Mouse (Mus musculus) brain, embryonic 18.5 days (tissue): ENCODE data around the gene Prdm5.

Experiments
- DNase-seq: peaks from one replicate; pipeline ENCODE4 v3.0.0-alpha.2; 2012; ENCODE audit warnings: low read depth, low spot score

Prdm5 gene

DNA sequence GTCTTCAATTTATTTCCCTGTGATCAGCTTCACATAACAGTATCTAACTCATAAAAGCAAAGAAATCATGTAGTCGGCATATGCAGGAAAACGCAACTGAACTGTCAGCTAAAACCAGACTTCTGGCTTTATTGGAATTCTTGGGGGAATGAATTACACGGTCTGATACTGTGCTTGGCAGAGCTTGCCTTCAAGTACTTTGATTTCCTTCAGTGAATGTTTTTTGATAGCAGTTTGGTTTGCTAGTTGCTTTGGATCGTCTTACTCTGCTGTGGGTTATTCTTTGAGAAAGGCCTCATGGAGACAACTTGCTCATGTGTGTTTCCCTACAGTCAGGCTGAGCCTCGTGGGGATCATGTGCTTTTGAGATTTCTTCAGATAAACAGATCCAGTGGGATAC, 52.7 kb downstream of the Prdm5 start:
- no peak for DNase-seq

DNA sequence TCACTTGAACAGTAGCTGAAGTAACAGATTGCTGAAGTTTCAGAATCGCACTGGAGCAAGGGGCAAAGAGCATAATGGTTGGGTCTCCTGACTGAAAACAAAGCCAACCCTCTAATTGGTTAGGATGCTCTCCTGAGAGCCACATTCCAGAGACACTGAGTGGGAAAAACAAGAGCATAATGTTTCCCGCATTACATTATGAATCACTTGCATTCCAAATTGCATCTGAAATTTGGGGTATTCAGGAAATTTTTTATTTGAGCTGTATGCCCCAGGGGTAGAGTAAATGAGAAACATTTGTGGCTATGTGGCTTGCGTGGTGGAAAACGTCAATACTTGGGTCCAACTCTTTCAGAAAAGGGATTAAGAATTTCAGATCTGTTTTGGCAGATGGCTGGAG, 55.2 kb downstream of the Prdm5 start:
- no peak for DNase-seq

DNA sequence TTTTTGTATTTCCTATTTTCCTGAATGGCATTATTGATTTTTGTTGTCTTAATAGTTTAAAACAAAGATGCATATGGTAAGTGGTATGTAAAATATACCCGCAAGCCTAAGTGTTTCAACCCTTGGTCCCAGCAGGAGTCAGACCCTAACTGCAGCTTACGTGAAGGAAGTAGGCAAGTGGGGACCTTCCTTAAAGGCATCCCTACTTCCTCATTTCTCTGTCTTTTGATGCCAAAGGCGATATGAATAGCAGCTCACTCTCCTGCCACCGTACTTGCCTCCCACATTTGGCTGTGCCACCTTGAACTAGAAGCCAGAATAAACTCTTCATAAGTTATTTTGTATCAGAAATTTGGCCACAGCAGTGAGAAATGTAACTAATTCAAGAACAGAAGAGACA, 63.8 kb downstream of the Prdm5 start:
- no peak for DNase-seq

DNA sequence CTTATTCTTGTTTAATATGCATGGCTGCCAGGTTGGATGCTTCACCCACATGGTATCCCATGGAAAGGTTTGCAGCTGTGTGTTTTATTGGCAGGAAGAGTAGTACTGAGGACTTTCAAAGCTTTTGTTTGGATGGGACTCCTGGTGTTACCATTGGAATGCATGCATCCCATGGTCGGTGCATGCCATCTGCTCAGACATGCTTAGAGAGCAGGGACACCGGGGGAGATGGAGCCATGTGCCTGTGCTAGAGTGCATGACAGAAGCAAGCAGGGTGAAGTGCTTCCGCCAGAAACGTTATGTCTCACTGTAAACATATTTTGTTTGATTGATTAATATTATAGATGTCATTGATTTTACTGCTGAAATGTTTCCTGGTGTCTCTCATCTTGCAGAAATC, 70.3 kb downstream of the Prdm5 start:
- DNase-seq = no peak

DNA sequence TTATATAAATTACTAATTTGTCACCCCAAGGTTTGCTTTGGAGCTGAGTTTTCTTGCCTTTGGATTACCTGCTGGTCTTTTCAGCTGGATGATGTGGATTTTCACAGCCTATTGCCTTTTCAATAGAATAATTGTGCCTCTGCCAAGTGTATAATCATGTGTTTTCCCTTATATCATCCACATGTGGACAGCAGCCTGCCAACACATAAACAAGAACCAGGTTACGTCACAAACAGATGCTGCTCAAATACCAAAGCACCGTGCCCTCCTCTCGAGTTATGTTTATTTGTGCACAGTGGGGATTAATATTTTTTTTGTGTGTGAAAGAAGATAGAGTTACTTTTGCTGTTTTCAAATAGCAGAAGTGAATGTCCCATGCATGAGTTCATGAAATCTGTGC, 70.9 kb downstream of the Prdm5 start:
- no peak for DNase-seq

DNA sequence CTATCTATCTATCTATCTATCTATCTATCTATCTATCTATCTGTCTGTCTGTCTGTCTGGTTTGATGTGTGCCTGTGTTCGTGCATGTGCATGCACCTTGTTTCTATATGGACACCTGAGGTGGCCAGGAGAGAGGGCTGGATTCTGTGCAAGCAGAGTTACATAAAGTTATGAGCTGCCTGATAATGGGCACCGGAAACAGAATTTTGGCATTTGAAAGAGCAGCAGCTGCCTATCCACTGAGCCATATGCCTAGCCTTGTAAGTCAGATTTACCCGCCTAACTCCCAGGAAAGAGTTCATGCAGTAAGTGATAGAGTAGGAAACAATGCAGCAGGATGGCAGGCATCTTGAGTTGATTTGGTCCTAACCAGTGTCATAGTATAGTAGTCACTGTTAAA, 71.4 kb downstream of the Prdm5 start:
- no peak for DNase-seq

DNA sequence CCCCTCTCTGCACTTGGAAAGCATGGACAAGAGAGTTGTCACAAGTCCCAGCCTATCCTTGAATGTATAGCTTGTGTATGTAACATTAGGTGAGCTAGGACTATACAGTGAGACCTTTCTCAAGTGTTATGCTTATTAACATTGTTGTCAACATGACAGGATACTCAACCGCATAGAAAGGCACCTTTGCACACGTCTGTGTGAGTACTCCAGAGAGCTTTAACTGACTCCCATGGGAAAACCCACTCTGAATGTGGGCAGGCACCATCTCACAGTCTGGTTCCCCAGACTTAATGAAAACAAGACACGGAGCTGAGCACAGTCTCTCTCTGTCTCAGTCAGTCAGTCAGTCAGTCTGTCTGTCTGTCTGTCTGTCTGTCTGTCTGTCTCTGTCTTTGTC, 75.2 kb downstream of the Prdm5 start:
- DNase-seq = no peak

DNA sequence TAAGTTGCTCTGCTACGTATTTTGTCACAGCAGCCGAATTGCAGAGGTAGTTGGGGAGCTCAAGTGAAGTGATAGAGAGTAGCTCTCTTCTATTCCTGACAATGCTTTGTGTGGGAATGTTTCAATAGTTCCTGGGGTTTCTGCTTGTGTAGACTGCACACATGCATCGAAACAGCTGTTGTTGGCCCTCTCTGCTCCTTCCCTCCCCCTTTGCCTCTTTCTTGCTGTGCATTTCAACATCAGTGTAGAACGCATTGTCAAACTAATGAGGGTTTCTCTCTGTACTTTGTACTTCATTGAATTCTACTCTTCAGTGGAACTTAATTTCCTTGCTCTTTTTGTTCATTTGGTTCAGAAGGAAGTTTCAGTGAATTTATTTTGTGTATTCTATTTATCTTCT, 75.8 kb downstream of the Prdm5 start:
- DNase-seq = no peak

DNA sequence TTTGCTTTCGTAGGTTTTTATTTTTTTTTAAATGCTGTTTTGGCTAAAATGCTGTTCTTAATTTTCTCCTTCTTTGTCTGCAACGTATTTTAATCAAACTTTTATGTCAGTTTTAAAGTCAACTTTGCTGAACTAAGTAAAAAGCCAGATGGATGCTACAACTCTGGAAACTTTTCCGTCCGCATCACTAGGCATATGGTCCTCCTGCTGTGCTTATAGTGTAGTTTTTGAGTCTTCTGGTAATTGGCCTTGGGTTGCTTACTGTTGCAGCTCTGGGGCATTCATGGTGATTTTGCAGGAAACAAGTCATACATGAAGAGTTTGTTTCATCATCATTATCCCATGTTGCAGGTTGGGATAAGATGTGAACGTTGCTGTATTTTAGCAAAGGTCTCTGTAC, 81.8 kb downstream of the Prdm5 start:
- DNase-seq = no peak

DNA sequence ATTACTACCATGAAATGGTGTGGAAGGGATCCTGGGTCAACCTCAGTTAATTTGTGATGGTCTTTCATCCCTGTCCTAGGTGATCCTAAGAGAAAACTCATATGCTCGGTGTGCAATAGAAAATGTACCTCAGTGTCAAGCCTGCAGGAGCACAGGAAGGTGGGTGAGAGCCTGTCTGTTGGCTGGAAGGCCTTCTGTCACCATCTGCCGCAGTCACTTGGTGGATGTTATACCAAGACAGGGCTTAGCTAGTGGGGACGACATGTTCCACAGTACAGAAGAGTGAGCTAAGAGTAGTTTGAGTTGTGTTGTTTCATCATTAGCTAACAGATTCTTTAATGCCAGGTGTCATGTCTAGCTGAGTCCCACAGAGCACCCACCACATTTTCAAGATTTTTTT, 84.0 kb downstream of the Prdm5 start:
- no peak for DNase-seq

DNA sequence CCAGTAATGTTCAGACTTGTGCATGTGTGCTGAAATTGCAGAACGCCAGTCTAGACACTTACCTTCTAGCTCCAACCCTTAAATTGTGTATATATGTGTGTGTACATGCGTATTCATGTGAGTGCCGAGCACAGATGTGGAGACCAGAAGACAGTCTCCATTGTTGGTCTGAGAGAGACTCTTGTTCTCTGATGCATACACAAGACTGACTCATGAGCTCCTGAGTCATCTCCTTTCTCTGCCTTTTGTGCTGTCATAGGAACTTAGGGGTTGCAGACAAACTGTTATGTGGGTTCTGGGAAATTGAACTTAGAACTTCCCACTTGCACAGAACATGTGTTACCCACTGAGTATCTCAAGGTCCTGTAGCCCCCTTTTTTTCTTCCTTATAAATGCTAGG, 85.4 kb downstream of the Prdm5 start:
- DNase-seq = no peak

DNA sequence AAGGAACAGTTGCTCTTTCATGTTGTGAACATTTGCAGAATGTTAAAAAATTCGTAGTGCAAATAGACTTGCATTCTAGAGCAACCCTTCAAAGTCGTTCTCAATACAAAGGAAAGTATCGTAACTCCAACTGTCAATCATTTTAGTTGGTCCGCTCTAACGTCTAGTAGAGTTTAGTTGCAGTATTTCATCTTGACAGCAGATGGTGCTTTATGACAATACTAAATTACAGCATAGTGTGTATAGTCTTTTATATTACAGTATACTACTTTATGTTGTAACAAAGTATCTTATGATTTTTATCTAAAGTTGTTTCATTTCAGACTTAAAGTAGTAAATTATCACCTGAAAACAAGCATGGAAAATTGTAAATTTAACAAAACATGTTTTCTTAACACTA, 86.1 kb downstream of the Prdm5 start:
- DNase-seq = no peak

DNA sequence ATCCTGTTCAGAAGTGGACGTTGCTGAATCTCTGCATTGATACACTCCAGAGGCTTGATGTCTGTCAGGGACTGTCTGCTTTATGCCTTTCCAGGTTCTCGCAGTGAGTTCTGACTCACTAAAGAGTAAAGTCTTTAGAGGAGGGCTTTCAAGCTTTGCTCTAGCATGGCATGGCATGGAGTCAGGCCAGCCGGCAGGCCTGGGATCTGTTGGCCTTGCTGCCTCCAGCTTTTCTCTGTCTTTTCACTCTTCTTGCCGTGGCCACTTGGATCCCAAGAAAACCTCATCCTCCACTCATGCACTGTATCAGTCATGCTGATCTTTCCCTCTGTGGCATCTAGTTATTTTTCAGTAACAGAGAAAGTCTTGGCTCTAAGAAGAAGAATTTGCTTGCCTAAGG, 87.1 kb downstream of the Prdm5 start:
- DNase-seq = no peak

DNA sequence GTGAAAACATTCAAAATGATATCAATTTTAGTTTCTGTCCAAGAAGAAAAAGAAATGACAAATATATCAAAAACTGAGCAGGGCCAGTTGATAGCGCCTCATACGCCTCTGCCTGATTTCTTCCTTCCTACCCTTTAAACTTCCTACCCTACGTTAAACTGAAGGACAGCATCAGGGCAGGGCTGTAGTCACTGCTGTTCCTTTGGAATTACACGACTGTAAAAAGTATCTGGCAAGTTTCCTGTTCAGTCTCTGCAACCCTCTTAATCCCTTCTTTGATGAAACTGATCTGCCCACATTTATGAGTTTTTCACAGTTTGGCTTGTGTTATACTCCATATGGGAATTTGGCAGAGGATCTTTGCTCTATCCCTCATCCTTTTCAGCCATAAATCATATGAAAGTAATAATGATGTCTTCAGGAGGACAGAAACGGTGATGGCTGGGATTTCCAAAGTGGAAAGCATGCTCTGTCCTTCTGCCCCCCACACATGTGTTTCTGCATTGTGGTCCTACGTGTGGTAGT, 93.0 kb downstream of the Prdm5 start:
- no peak for DNase-seq

DNA sequence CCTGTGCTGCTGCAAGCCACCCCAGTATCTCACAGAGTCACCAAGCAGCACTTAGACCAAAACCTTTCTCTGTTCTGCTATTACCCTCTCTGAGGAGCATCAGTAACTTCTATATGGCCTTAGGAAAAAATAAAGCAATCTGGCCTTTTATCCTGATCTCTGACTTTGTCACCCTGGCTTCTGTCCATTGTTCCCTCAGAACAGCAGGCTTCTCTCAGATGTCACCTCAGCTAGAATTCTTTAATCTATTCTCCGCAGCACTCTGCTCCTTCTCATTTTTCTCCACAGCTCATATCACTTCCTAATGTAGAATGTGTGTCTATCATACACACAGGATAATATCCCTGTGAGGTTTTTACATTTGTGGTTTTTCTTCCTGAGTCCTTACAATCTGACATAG, 99.5 kb downstream of the Prdm5 start:
- DNase-seq = no peak

DNA sequence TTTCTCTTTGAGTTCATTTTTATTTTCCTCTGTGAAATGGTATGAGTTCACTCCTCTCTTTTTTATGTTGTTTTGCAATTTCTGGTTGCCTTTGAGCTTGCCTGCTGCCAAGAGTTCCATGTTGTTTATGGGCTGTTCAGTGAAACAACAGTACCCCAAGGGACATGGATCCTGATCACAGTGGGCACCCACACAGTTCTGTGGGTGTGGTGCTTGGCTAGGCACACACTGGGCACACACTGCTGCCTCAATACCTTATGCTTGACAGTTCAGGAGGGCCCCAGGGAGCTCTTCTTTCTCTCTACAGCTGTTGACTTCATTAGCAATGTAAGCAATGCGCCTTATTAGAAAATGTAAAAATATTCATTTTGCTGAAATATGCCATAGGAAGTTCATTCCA, 110.0 kb downstream of the Prdm5 start:
- DNase-seq = no peak

DNA sequence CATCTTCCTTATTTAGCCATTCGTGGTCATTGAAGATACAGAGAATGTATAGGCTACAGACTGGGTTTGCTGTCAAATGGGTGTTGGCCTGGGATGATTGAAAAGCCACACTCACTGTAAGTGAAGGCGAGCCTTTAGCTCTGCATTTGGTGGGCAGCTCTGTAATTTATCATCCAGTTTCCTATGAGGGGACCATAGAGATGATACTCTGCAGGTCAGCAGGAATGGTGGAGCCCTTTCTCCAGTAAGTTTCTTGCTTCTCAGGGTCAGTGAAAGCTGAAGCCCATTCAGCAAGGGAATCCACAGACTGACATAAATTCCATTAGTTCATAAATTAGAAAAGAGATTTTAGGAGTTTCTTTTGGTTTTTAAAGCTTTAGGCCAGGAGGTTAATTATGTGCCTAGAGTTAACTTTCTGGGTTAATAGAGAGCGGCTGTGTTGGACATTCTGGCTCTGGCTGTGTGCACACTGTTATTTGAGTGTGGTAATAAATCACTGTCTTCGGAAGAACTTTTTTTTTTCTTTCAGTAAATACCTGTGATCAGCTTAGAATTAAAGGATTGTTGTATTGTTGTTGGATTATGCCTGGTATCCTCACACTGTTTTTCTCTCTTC, 113.4 kb downstream of the Prdm5 start:
- DNase-seq = no peak

DNA sequence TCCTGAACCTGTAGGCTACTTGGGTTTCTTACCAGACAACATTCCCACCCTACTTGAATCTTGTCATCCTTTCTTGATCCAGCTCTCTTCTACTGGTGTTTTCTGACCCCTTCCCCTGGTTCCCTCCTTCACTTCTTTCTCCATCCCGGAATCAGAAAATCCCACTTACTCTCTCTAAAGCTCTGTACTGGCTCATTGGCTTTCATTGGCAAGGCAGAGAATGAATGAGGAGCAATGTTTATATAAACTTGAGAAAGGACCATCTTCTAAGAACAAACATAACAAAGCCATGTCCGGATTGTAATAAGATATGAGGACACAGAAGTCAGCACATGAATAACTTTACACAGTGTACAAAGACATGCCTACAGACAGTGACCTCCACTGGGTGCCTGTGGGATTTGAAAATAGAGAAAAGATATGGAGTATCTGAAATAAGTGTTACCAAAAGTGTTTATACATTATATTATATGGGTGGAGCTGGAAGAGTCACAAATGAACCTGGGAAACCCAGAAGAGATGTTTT, 127.9 kb downstream of the Prdm5 start:
- no peak for DNase-seq

DNA sequence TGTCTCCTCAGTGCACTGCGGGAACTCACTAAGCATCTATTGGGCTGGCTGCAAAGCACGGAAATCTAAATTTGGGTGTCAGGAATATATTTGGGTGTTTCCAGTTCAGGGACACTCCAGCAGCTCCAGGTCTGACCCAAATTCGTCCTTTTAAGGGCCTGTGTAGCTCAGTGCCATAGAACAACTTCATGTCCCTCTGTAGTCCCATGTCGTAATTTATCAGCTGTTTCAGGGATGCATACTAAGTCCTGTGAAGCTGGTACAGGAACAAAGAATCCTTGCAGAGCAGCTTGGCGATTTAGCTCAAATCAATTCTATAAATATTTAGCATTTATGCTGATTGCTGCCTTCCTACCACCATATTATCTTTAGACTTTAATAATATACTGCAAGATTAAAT, 136.6 kb downstream of the Prdm5 start:
- no peak for DNase-seq

DNA sequence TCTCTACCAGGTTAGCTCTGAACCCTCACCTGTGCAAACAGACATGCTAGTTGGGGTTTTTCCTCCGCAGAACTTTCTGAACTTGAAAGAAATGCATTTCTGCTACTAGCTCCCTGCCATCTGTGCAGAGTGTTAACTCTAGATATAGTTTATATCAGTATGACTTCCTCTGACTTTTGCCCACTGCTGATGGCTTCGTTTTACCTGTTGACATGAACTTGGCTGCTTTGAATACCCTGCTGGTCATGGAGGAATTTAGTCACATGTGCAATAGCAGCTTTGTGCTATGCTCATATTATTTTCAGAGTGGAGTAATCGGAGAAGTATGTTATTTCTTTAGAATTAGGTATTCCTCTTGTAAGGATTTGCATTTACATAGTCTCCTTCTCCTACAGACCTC, 142.9 kb downstream of the Prdm5 start:
- no peak for DNase-seq

DNA sequence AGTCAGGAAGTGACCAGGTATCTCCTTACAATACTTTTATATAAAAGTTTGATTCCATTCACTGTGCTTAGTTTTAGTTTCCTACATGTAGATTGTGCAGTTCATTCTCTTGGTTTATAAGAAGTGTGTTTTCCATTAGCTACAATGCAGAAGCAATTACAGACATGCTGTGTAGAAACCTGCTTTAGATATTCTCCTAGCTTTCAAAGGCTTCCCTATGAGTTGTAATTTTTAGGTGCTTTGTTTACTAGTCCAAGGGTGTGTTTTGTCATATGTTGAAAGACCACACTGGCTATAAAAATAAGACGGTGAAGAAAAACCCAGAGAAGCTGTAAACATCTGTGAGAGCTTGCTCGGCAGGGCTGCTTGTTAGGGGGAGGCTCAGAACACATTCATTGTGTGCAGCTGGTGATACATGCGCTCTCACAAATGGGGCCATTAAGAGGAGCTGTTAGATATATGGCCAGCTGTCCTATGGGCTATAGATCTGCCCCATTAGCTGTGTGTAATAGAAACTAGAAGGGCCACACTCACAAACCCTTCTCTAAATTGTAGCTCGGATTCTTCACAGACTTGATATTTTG, 144.8 kb downstream of the Prdm5 start:
- no peak for DNase-seq

DNA sequence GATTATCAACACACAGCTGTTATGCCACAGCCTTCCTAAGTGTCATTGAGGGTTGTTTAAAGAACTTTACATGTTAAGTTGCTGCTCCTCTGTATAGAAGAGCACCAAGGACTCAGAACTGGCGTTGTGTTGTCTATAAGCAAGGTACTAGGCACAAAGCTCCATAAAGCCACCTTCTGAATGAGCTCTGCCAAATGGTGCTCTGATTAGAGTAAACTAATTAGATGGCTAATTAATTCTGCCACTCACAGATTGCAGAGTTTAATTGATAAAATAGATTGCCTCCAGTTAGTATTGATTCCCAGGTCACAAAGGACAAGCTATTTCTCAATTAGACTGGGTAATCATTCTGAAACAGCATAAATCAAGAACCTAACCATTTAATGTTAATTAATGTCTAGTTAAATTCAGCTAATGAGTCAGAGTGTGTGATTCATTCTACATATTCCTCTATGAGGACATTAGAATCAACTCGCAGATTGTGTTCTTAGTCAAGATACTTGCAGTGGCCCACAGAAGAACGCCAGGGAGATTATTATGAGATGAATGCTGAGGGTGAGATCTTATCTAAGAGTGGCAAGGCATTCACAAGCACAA, 147.0 kb downstream of the Prdm5 start:
- DNase-seq = no peak

DNA sequence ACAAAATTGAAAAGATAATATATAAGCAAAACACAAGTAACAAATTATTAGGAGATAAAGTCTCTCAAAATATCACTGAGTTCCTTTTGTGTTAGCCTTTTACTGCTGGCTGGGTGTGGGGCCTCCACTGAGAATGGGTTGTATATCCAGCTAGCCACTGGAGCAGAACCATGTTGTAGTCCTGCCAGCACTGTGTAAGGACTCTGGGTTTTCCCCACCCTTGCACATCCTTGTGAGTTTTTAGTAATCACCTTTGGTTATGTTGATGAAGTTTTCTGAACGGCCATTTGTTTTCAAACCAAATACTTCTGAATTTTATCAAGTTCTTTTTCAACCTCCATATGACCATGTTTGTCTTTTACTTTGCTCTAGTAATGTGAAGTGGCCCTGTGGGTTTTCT, 151.7 kb downstream of the Prdm5 start:
- no peak for DNase-seq
